Mouse (Mus musculus): ENCODE measurements at regions not wholly inside any gene's neighbourhood (a gene's known extent, or its start where the extent isn't known, plus 50 kb on each side); places are given as distances from the start of the nearest gene placed in this dataset.

DNA sequence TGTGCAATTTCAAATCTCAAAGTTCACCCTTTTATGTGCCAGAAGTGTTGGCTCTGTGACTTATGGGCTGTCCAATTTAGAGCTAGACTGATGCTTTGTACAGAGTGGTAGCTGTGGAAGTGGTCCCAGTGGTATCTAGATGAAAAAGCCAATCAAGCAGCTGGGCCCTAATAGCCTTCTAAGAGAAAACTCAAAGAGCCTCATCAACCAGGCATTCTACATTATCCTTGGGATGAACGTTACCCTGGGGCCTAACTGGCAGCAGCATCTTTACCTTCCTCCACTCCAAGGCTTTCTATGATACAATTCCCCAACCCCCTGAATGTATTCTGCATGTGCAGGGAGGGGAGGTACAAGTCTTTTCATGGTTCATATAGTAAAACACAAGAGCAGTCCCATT is 140.4 kb downstream of the Gm11146 start:
- no peak for DNase-seq (ENCODE audit: low spot score in 2 of 2)

DNA sequence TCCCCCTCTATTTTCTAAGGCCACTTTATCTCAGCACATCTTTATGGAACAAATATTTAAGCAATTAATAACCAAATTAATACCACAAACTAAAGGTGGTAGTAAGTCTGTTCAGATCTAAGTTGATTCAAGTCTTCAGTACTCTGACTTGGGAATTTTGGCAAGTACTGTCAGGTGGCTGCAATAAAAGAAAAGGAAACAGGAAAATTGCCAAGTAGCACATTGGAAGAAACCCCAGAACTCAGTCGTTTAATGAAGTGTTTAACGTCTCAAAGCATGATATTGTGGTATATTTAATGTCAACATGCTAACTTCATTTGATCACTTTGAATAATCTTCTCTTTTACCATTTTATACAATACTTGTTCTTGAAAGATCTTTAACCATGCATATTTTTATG is 142.2 kb downstream of the Gm11146 start:
- no peak for DNase-seq (ENCODE audit: low spot score in 2 of 2)

DNA sequence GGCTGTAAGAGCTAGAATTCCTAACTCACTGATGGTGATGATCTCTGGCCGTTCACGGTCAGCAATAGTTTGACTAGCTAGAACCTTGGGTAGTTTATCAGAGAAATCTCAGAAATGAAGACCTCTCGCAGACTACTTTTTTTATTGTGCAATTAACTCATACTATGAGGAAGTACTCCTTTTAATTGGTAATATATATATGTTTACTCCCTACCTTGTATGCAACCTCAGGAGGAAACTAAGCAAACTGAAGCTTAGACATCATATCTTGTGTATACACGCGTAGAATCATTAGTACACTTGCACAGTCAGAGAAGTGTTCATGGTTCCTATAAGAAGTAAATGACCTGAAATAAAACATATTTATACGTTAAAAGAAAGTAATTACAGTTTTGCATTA is 157.2 kb downstream of the Gm11146 start:
- DNase-seq (ENCODE audit: low spot score in 2 of 2) = no peak

DNA sequence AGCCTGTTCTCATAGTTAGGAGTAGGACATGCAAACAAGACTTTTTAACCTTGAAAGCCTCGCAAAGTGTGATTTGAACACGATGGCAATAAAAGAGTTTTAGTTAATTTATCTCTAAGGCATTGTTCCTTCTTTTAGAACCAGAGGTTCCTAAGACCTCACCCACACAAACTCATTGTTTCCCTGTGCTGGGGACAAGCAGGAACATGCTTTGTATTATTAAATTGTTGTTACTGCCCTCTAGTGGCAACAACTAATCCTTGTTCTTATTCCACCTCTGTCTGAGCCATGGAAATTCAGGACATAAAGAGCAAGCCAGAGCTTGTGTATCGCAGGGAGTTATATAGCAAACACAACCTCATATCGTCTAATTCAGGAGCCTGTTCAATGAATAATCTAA is 157.9 kb downstream of the Gm11146 start:
- peak in 1 of 2 experiments; percentile 41 for DNase-seq (ENCODE audit: low spot score in 2 of 2)

DNA sequence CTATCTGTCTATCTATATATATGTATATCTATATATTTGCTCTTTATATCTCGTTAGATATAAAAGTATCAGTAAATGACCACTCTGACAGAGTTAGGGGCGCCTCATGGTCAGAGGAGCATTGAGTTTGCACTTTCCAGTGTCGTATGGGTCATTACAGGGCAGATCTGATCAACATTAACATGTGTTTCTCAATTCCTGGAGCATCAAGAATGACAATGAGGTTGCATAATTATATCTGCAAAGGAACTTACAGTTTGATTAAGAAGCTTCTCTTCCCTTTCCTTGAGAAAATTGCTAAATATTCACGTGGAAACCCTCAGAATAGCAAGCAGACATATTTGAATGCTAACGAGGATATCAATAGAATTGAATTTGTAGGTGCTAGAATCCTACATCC is 158.6 kb downstream of the Gm11146 start:
- no peak for DNase-seq (ENCODE audit: low spot score in 2 of 2)

DNA sequence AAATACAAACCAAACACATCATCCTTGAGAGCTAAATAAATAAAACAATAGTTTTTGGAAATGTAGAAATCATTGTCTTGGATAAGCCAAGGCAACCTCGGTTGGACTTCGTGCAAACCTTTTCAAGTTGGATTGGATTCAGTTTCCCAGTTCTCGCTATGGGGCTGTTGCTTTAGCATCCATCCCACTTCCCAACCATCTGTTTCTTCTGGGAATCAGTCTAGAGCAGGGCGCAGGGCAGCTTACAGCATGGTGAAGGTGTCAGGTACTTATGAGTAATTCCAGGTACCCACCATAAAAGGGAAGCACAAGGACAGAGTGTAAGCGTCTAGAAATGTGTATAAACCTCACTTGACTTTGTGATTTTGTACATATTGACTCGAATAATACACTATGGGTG is 159.0 kb downstream of the Gm11146 start:
- no peak for DNase-seq (ENCODE audit: low spot score in 2 of 2)

DNA sequence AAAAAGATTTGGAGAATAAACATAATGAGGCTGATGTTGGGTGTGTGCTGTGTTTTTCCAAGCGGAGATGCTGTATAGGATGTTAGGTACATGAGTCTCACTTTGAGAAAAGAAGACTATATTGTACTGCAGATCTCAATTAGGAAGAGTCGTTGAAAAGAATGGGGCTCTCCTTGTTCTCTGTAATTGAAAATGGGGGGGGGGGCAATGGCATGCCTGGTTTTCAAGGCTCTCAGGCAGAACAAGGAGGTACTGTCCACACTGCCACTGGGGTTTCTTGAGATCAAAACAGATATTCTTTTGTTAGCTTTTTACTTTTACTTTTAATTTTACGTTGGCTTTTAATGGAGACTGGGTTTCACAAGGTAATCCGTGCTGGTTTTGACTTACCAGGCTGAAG is 170.5 kb downstream of the Gm11146 start:
- DNase-seq (ENCODE audit: low spot score in 2 of 2) = no peak

DNA sequence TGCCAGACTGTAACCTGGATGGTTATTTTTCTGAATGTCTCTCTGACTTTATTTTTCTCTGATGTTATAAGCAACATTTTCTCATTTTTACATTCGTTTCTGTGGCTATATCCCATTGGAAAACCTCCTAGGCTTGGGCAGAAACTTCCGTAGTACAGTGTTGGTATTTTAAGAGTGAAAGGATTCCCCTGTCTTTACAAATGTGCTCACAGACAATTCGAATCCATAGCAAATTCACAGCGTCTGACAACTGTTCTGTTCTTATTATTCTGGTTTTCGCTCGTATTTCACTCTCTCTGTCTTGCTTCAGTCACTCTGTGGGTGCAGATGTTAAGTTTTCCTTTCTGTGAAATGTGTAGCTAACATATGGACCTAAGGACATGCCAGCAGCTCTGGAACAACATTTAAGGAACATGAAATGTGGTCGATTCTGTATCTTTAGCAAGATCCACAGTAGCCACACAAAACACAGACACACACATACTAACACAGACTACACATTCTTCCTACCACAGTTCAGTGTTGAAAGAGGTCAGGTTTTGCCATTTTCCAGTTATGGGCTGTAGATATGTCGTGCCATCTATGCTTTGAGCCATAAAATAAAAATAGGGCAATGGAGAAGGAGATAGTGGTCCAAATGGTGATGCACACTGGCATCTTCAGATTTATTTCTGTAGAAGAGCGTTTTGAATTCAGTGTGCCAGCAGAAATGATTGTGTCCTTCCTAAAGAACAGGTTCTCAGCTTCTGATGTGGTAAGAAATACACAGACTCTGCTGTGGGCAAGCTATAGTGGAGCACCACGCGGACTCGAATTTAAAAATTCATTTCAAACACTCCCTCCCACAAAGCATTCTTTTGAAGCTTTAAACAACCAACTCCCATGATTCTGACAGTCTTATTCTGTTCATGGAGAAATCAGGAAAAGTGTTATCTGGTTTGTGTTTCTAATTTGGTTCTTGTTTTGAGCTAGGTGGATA is 179.2 kb downstream of the Gm11146 start:
- peak; percentile 46 to 62 for DNase-seq (ENCODE audit: low spot score in 2 of 2)

DNA sequence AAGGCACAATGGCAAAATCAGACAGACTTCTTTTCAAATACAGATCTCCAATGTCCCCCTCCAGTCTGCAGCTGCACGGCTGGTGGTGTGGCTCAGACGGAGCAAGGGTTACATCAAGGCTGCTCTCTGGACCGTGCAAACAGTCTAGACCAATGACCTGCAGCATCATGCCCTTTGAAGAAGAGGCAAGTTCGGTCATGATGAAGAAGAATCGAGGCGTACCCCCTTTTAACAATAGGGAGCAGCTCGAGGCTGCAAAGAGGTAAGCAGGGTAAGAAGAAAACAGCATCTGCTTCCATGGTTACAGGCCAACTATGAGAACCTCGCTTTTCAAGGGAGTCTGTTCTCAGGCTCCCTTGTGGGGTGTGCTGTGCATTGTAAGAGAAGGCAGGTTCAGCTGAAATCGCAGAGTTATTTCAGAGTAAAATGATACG is 180.3 kb downstream of the Gm11146 start:
- peak; percentile 57 to 64 for DNase-seq (ENCODE audit: low spot score in 2 of 2)

DNA sequence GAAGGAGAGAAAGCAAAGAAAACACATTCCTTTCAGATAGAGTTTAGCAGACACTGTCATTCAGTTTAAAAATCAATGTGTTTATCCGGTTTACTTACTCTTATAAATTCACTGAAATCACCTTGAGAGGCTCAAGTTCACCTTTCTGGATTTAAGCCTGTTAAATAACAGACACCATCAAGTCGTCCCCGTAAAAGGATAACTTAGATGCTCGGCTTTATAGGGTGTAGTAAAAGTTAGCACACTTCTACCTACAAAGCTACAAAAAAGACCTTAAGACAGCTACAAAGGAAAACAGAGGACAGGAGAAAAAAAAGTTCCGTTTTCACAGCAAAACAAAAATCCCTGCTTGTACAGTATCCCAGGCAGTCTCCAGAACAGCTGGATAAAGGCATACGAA is 180.9 kb downstream of the Gm11146 start:
- no peak for DNase-seq (ENCODE audit: low spot score in 2 of 2)

DNA sequence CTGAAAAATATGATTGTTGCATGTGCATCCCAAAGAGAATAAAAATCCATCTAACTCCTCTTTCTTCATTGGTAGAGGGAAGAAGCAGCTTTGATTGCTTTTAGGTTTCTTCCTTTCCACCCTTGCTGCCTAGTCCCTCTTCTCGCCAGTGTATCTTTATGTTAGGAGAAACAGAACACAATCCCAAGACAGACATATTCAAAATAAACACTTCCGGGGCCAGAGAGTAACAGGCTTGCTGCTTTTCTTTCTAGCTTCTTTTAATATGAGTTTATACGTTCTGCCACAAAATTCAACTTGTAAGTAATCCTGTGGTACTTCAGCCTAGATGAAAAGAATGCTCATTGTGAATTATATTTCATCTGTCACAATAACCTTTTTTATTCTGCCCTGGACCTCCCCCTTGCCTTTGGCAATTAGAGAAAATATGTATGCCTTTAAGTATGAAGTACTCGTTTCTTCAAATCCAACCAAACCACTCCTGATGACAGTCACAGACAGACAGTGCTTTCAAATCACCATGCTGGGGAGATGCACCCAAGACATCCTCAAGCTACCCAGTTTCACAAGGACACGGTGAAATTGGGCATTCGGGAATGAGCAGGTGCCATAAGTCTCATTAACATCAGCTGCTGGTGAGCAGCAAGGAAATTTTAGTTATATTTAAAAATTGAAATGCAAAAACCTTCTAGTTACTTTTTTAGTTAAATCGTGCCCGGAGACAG is 181.6 kb downstream of the Gm11146 start:
- peak in 1 of 2 experiments; percentile 42 for DNase-seq (ENCODE audit: low spot score in 2 of 2)

DNA sequence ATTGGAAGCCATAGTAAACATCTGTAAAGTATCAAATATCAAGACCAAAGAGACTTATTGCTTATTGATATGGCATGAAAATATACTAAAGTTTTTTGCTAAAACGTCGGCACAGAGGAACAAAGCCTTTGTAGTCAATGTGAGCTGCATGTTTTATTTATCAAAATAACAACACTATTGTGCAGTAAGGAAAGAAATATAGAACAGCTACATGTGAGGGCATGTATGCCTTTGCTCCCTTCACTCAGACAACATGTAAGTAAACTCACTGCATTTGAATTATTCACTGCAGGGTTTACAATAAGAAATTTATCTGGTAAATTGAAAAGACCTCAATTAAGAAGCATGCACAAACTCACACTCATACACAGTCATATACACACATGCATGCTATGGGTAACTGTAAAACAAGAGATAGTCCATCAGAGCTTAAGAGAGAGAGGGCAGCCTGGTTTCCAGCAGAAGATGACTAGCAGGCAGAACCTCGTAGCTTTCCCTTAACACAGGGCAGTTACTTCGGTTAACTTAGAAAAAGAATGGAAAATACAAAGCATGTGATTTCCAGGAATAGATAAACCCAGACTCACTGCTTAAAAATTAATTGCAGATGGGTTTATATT is 182.7 kb downstream of the Gm11146 start:
- DNase-seq (ENCODE audit: low spot score in 2 of 2) = no peak

DNA sequence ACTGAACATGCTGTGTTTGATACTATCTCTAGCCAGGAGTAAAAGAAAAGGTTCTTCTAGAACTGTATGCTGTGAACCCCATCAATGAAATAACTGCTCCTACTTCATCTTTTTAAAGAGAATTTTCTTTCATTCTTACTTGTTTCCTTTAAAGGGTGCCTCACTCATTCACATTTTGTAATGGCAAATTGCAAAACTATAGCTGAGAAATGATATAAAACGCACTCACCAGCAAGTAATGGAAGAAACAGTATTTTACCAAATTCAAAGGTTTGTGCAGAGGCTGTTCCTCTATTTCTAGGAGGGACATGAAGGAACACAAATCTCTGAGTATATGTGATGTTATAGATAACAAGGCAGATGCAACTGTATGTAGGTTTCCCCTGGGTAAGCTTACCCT is 183.4 kb downstream of the Gm11146 start:
- no peak for DNase-seq (ENCODE audit: low spot score in 2 of 2)

DNA sequence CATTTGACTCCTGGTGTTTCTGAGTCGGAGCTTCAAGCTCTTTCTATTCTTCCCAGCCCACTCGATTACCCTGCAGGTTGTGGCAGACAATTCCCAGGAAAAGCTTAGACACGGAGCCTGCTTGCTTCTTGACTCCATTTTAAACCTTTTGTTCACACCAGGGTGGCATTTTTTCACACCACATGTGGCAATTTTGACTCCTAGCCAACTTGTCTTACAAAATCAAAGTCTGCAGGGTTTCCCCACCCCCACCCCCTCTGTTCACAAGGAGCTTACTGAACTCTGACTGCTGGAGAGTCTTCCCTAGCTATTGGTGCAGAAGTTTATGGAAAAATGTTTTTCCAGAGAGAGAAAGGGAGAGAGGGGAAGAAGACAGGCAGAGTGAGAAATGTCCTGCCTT is 184.1 kb downstream of the Gm11146 start:
- DNase-seq (ENCODE audit: low spot score in 2 of 2) = peak; percentile 40 to 71

DNA sequence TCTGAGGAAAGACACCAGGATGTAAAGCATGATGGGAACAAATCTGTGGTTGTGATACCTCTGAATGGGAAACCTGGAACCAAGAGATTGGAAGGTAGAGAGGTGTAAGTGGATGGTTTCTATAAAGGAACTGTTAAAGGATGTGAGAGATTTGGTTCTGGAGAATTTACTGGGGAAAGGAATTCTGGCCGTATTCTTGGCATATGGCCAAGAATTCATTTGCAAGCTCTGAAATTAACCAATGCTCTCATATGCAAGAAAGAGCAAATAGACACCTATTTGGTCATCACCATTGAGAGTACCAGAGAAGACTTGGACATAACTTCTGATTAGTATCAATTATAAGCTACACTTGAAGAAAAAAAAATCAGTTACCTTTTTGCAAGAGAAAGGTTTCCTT is 187.3 kb downstream of the Gm11146 start:
- no peak for DNase-seq (ENCODE audit: low spot score in 2 of 2)

DNA sequence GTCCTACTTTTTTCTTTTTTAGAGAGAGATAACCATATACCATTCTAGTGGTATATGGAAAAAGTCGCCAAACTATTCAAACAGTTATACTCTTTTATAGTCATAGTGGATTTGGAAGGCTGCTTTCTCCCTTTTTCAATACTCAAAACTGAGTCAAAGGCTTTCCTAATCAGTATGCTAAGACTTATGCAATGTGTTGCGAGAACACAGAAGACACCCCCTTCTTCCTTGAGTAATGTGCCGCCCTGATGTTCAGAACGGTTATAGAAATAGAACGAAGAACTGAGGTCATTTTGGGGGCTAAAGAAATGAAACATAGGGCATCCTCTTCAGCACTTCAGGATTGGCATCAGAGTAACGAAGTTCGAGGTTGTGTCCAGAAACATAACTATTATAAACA is 192.7 kb downstream of the Gm11146 start:
- DNase-seq (ENCODE audit: low spot score in 2 of 2) = no peak

DNA sequence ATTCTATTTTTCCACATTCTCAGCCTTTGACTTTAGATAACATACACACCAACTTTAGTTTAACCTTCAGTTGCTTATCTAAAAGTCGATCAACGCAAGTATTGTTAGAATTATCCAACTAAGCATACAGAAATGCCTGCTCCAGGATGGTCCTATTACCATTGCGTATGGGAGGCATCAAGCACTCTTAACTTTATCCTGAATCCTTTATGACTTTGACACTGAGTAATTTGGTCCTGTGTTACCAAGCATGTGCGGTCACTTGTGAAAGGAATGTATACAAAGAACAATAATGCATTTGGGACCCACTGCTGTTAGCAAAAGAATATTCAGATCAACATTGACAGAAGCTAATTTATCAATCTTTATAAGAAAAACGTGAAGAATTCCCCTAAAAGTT is 194.9 kb downstream of the Gm11146 start:
- no peak for DNase-seq (ENCODE audit: low spot score in 2 of 2)

DNA sequence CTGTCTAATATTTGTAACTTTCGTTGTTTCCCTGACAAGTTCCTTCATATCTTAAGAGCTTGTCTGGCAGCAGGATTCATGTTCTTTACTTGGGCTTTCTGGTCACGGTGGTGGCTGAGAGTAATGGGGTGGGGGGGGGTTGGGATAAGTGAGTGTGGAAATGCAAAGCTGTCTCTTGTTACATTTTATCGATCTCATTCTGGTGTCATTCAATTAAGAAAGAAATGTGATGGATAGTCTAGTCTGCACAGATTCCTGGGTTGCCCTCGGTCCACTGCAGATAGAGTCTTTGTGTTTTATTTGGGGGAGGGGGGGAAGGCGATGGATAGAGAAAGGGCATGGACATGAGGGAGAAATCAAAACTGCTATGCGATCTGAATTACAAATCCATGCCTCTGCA is 196.0 kb downstream of the Gm11146 start:
- no peak for DNase-seq (ENCODE audit: low spot score in 2 of 2)

DNA sequence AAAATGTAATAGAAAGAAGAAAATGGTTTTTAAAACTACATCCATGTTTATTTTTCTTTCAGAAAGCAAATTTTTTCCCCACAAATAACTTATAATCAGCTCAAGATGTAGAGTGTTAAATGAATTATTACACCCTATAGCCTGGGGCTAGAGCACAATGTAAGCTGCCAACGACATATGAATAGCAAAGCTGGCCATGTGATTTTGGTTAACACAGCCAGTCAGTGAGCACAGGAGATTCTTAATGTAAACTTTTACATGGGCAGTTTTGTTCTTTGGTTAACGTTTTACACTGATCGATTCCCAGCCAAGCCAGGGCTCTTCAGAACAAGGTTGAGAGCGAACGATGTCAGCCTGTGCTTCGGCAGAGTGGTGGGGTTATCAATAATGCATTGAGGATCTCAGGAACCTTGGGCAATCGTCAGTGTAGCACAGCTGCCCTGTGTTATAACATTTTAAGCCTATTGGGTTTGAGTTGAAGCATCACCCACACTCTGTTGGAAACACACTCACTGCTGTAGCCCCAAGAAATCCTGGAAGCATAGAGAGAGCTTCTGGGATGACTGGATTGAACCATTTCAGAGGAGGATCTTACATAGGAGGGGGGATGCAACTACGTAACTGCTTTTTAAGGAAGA is 196.6 kb downstream of the Gm11146 start:
- no peak for DNase-seq (ENCODE audit: low spot score in 2 of 2)

DNA sequence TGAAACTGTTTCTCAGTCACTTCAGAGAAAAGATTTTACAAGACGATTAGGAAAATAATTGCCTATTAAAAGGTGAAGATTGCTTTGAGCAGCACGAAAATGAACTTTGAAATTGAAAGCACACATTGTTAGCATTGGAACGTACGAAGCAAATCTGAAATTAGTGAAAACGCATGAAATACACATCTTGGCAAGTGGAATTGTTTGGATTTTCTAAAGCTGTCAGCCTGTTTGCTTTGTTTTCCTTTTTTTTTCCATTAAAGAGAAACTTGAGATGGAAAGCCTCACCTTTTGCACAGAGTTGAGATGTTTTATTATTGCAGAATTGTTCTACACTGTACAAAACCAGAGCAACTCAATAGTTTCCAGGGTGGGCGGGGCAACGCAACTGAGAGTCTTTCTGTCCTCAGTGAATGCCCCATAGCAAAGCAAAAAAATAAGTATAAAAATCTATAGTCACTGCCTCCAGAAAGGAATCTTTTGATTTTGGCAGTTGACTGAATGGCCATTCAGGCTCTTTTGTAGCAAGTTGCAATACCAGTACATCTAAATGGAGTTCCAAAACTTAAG is 199.1 kb downstream of the Gm11146 start:
- no peak for DNase-seq (ENCODE audit: low spot score in 2 of 2)

DNA sequence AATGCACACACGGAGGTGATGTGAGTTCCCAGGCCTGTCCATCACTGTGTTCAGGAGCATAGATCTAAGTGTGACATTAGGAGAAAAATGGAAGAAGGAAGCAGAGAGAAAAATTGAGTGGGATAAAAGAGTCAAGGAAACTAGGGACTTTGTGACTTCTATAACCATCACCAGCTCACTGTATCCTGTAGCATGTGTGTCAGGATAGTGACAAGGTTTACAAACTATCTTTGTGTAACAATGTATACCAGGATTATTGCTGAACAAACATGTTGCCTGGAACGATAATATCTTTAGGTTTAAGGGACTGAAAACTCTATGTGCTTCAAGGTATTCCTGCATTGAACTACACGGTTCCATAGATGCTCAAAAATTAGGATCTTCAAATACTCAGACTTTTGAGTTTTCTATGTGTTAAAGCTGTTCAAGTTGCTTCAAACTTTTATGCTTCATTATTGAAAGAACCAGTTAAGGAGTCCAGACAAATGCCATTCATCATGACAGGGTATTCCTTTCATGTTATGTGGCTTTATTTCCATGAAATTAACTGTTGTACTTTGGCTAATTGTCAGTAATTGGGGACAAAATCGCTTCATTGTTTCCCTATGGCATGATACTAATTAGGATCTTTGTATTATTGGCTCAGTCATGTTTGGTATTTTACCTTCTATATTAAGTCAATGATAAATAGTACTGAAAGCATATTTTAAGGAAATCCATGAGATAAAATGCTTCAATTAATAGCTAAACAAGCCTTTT is 200.5 kb downstream of the Gm11146 start:
- no peak for DNase-seq (ENCODE audit: low spot score in 2 of 2)

Data from frontal cortex, postnatal 36 days (tissue).